Mouse (Mus musculus) intestine, embryonic 16.5 days (tissue): ENCODE measurements around the gene Orai3. TPM values are rescaled to one million over a fixed set of nuclear protein-coding genes. Genes with fewer than 3 reads are reported as not detected.
A peak's percentile ranks its signal among the peaks of the same experiment; 100 is the strongest.

ENCODE experiments used
- ATAC-seq: fragments of 200-750 bp; cut with Nextera tagmentation; 2 replicates; pipeline ENCODE4 v1.8.0; 2017; ENCODE audit warnings: moderate TSS enrichment, moderate library complexity
- H3K27ac ChIP-seq: fragments of 300-500 bp; sonication (generic); 2 replicates; pipeline ENCODE4 v1.5.1; 2014; ENCODE audit warnings: mild to moderate bottlenecking, low read length
- H3K27me3 ChIP-seq: fragments of 300-500 bp; sonication (generic); replicated peaks from 2 replicates; pipeline ENCODE4 v1.6.1; 2014; ENCODE audit warnings: low read length, control low read depth, mixed read lengths; ENCODE audit not compliant: control insufficient read depth, insufficient read depth
- H3K36me3 ChIP-seq: fragments of 300-500 bp; sonication (generic); 2 replicates; pipeline ENCODE4 v1.6.1; 2014; ENCODE audit warnings: low read length, control low read depth; ENCODE audit not compliant: control insufficient read depth, insufficient read depth
- H3K4me1 ChIP-seq: fragments of 300-500 bp; sonication (generic); 2 replicates; pipeline ENCODE4 v1.6.1; 2014; ENCODE audit warnings: low read length, control low read depth, mixed read lengths; ENCODE audit not compliant: control insufficient read depth, insufficient read depth
- H3K4me2 ChIP-seq: fragments of 300-500 bp; sonication (generic); 2 replicates; pipeline ENCODE4 v1.6.1; 2014; ENCODE audit warnings: low read depth, low read length, control low read depth
- H3K4me3 ChIP-seq: fragments of 300-500 bp; sonication (generic); 2 replicates; pipeline ENCODE4 v1.5.1; 2014; ENCODE audit warnings: mild to moderate bottlenecking, low read length
- H3K9ac ChIP-seq: fragments of 300-500 bp; sonication (generic); 2 replicates; pipeline ENCODE4 v1.6.1; 2014; ENCODE audit warnings: low read depth, low read length
- H3K9me3 ChIP-seq: fragments of 300-500 bp; sonication (generic); 2 replicates; pipeline ENCODE4 v1.6.1; 2016; ENCODE audit warnings: low read length, control low read depth; ENCODE audit not compliant: control insufficient read depth
- WGBS: fragments of 180-500 bp; shearing (Covaris S2); extraction: QIAGEN DNeasy Blood & Tissue Kit; methylation state at CpG from one replicate; pipeline ENCODE4 v1.1.7; 2014; 5-methylcytosine and 5-hydroxymethylcytosine counted together
- polyA plus RNA-seq: library from polyadenylated mRNA; unstranded; fragments of >200 nt; fragmentation: Nextera tagmentation; extraction: Ambion mirVana; gene quantifications from 2 replicates; pipeline ENCODE4 v1.2.1, GENCODE M21; 2015

The Orai3 gene
- polyA plus RNA-seq, 1 experiment from 2014 or later = 24.6 TPM

DNA sequence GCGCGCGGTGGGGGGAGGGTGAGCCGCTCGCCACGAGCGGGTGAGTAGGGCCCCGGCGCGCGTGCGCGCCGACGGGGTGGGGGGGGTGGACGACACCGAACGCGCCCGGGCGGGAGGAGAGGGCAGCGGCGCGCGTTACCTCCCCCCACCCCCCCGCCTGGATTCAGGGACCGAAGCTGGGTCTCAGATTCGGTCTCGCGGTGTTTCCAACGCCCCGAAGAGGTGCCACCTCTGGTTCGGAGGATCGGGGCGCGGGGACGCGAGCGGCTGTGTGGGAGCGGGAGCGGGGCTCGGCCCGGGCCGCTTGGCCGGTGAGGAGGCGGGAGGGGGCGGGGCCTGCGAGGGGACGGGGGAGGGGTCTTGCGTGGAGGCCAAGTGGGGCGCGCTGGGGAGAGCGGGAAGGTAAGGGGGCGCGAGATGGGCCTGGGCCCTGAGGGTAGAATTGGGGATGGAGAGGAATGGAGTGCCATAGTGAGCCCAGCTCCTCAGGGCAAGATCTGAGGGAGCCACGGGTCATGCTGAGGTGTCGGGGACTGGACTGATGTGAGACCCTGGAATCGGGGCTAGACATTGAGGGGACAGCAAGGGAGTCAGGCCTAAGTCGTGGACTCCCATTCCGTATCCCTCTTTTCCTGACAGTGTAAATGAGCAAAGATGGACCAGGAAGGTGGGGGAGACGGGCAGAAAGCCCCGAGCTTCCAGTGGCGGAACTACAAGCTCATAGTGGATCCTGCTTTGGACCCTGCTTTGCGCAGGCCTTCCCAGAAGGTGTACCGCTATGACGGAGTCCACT is 8.1 kb downstream of the Orai3 start:
- ATAC-seq = peak; percentile 52
- Histone ChIP-seq H3K9me3 (no peaks in the 10 kb centered on the region), H3K9ac (peak overlapping the region; percentile 95), H3K4me2 (peak overlapping the region; percentile 89), H3K36me3 (0 out of 2 replicates have a peak, but pooled peaks cover 4% of the 10 kb centered on the region), H3K4me3 (peak overlapping the region; percentile 84), H3K27ac (peak overlapping the region; percentile 98), H3K4me1 (peaks cover 11% of the 10 kb centered on the region), H3K27me3 (no peaks in the 10 kb centered on the region)
- WGBS = 3% methylated on average over 59 of the region's 66 CpGs

- Histone ChIP-seq H3K27me3 (no peaks in the 10 kb centered on the region), H3K36me3 (peaks cover 4% of the 10 kb centered on the region; the same call in 1 of the 2 replicates), H3K9ac (peak overlapping the region; percentile 95), H3K9me3 (no peaks in the 10 kb centered on the region), H3K4me2 (peak overlapping the region; percentile 89), H3K27ac (no peak overlapping the region), H3K4me1 (peaks cover 11% of the 10 kb centered on the region), H3K4me3 (peak overlapping the region; percentile 84)
- no peak for ATAC-seq
- WGBS = 78% methylated on average over 4 of the region's 4 CpGs
These were observed 8.7 kb downstream of the Orai3 start for GRCm38 (mm10) chr7:127778350-127778749.

- H3K4me2 ChIP-seq = no peak within 1 kb of the TSS
- no peaks in the 10 kb centered on the region for H3K9me3 ChIP-seq
- no peak within 1 kb of the TSS for H3K27ac ChIP-seq
- no peaks in the 10 kb centered on the region for H3K27me3 ChIP-seq
- 92% methylated on average over 7 of the region's 7 CpGs for WGBS
- no peak within 1 kb of the TSS for H3K4me3 ChIP-seq
- H3K4me1 ChIP-seq = no peaks in the 10 kb centered on the region
- no peak within 1 kb of the TSS for H3K9ac ChIP-seq
- peaks cover 31% of the 10 kb centered on the region for H3K36me3 ChIP-seq
- ATAC-seq = no peak
These were observed 15.7 kb downstream of the Orai3 start, which contains the start of gene Gm49388 for GRCm38 (mm10) chr7:127785308-127785707. Gene Gm49388 (plus strand): TSS chr7:127785608.

DNA sequence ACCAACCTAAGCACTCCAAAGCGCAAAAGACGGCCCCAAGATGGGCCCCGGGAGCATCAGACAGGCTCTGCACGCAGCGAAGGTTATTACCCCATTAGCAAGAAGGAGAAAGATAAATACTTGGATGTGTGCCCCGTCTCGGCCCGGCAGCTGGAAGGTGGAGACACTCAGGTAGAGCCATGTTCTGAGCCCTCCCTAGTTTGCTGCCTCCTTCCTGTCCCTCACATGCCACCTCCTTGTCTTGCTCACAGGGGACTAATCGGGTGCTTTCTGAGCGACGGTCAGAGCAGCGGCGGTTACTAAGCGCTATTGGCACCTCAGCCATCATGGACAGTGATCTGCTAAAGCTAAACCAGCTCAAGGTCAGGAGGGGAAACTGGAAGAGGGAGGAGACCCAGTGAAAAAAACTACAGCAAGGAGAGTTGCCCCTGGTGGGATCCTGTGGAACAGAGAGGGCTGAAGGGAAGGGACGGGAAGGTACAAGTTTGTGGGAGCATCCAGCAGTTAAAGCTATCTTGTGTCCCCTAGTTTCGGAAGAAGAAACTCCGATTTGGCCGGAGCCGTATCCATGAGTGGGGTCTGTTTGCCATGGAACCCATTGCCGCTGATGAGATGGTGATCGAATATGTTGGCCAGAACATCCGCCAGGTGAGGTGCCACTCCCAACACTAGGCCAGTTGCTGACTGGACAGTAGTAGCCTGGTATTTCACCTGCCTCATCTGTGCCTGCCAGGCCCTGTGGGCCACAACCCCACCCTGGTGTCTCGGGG is 27.6 kb downstream of the Orai3 start:
- Histone ChIP-seq H3K27ac (no peak overlapping the region), H3K9me3 (no peaks in the 10 kb centered on the region), H3K9ac (no peak overlapping the region), H3K27me3 (no peaks in the 10 kb centered on the region), H3K36me3 (peaks cover 14% of the 10 kb centered on the region), H3K4me3 (no peak overlapping the region), H3K4me2 (no peak overlapping the region), H3K4me1 (no peaks in the 10 kb centered on the region)
- WGBS = 88% methylated on average over 23 of the region's 23 CpGs
- no peak for ATAC-seq

DNA sequence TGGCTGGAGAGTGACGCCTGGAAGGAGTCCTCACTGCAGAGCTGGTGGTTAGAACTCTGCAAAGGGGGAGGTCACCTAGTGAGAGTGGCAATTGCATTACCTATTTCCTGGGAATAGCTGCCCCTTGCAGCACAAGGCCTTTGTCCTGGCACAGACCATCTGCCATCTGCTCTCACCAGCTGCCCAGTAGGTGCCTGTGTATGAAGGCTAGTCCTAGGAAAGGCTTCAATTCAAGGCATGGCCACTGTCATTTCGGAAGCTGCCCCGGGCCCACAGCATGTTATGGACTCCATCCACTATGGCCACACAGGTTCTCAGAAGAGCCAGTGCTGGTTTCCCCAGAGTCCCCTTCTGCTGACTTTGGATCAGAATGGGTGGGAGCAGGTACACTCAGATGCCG is 29.0 kb downstream of the Orai3 start:
- Histone ChIP-seq H3K36me3 (peaks cover 10% of the 10 kb centered on the region), H3K4me3 (no peak overlapping the region), H3K27ac (no peak overlapping the region), H3K9me3 (no peaks in the 10 kb centered on the region), H3K27me3 (no peaks in the 10 kb centered on the region), H3K4me2 (no peak overlapping the region), H3K9ac (no peak overlapping the region), H3K4me1 (no peaks in the 10 kb centered on the region)
- ATAC-seq = no peak
- 88% methylated on average over 4 of the region's 4 CpGs for WGBS

DNA sequence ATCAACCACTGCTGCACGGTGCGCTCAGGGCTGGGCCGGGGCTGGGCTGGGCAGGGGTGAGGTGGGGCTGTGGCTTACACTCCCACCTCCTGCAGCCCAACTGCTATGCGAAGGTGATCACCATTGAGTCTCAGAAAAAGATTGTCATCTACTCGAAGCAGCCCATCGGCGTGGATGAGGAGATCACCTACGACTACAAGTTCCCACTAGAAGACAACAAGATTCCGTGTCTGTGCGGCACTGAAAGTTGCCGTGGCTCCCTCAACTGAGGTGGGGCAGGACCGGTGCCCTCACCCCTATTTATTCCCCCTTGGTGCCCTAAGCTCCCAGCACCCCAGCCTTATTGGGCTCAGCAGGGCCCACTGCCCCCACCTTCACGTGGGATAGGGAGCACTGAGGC is 29.6 kb downstream of the Orai3 start:
- ATAC-seq = no peak
- H3K4me2 ChIP-seq = no peak overlapping the region
- WGBS = 83% methylated on average over 13 of the region's 13 CpGs
- no peak overlapping the region for H3K4me3 ChIP-seq
- H3K4me1 ChIP-seq = no peaks in the 10 kb centered on the region
- peaks cover 10% of the 10 kb centered on the region for H3K36me3 ChIP-seq
- no peak overlapping the region for H3K9ac ChIP-seq
- no peaks in the 10 kb centered on the region for H3K9me3 ChIP-seq
- no peak overlapping the region for H3K27ac ChIP-seq
- H3K27me3 ChIP-seq = no peaks in the 10 kb centered on the region

GRCm38 (mm10) chr7:127799738-127800137 is 30.1 kb downstream of the Orai3 start:
- 94% methylated on average over 1 of the region's 1 CpGs for WGBS
- Histone ChIP-seq H3K4me2 (no peak overlapping the region), H3K4me1 (peaks cover 3% of the 10 kb centered on the region; the same call in 1 of the 2 replicates), H3K9ac (no peak overlapping the region), H3K9me3 (no peaks in the 10 kb centered on the region), H3K36me3 (peaks cover 10% of the 10 kb centered on the region), H3K27ac (no peak overlapping the region), H3K4me3 (no peak overlapping the region), H3K27me3 (no peaks in the 10 kb centered on the region)
- no peak; the same call in 1 of the 2 replicates for ATAC-seq

GRCm38 (mm10) chr7:127800435-127801009 is 30.9 kb downstream of the Orai3 start, which contains the start of gene Hsd3b7:
Gene Hsd3b7 (plus strand): TSS chr7:127800604.
- peaks cover 10% of the 10 kb centered on the region for H3K36me3 ChIP-seq
- H3K27me3 ChIP-seq = no peaks in the 10 kb centered on the region
- peak within 1 kb of the TSS; percentile 54 for H3K9ac ChIP-seq
- H3K4me2 ChIP-seq = peak within 1 kb of the TSS; percentile 32
- H3K9me3 ChIP-seq = no peaks in the 10 kb centered on the region
- peak; percentile 93 for ATAC-seq
- H3K27ac ChIP-seq = peak within 1 kb of the TSS; percentile 51; the same call in 1 of the 2 replicates
- WGBS = 23% methylated on average over 6 of the region's 6 CpGs
- peak within 1 kb of the TSS; percentile 38 for H3K4me3 ChIP-seq
- peaks cover 3% of the 10 kb centered on the region; the same call in 1 of the 2 replicates for H3K4me1 ChIP-seq
